Mouse (Mus musculus): ENCODE results near the gene Pak1ip1.

- TF ChIP-seq CTCF (IDR thresholded peaks at IDR 0.05; ENCODE audit: low read depth) (no peak), EP300 (IDR thresholded peaks at IDR 0.05; ENCODE audit: low read depth) (no peak)
These were observed 6.1 kb upstream of the Pak1ip1 start for GRCm38 (mm10) chr13:40994487-40995263.
